Mouse (Mus musculus): Measurements from ENCODE around the gene Kif14.

Gene Kif14

DNA sequence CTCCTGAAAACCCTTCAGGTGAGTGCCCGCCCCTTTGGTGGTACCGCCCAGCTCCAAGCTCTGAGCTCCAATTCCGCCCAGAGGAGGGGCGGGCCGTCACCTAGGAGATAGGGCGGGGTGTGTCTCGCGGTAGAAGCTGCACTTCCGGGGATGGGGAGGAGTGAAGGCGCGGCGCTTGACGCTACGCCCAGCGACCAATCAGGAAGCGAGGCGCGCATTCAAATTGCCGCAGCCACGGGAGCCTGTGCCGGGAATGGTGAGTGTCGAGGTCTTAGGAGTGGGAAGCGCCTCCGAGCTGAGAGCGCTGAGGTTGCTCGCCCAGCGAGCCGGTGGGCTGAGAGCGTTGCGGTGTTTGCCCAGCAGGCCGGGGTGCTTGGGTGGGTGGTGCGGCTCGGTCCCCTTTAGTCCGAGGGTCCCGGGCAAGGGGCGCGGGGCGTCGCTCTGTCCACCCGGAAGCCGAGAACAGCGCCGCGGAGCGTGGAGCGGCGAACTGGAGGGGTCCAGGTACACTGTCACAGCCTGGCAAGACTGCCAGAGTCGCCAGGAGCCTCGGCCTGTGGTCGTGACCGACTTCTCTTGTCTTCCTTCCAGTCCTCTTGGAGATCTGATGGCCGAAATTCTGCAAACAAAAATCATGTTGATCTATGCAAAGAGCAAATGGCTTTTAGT, at the start of gene Kif14:
Kif14 (plus strand) TSS at position 201 of the 669 bp plus-strand sequence.
- DNase-seq (ENCODE audit: low read depth, low spot score): peak; percentile 97

DNA sequence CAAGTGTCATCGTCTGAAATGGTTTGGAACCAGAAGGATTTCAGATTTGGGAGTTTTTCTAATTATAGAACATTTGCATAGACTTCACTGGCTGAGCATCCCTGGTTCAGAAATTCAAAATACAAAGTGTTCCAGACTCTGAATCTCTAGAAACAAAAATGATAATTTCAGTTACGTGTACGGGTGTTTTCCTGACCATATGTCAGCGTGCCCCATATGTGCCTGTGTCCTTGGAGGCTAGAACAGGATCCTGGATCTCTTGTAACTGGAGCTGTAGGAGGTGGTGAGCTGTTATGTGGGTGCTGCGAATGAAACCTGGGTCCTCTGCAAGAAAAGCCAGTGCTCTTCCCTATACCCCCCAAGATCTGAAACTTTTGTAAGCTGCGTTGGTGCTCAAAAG, 47.8 kb upstream of the Kif14 start:
- DNase-seq (ENCODE audit: low read depth, low spot score): no peak

- no peak for DNase-seq (ENCODE audit: low read depth, low spot score)
These were observed 38.8 kb upstream of the Kif14 start for GRCm38 (mm10) chr1:136427166-136427969.

- DNase-seq (ENCODE audit: low read depth, low spot score): no peak
These were observed 37.2 kb upstream of the Kif14 start for GRCm38 (mm10) chr1:136428981-136429380.

GRCm38 (mm10) chr1:136430126-136430818, 35.9 kb upstream of the Kif14 start:
- DNase-seq (ENCODE audit: low read depth, low spot score): no peak

- no peak for DNase-seq (ENCODE audit: low read depth, low spot score)
These were observed 25.4 kb upstream of the Kif14 start for GRCm38 (mm10) chr1:136440741-136441140.

GRCm38 (mm10) chr1:136442809-136443208, 23.3 kb upstream of the Kif14 start:
- no peak for DNase-seq (ENCODE audit: low read depth, low spot score)

DNA sequence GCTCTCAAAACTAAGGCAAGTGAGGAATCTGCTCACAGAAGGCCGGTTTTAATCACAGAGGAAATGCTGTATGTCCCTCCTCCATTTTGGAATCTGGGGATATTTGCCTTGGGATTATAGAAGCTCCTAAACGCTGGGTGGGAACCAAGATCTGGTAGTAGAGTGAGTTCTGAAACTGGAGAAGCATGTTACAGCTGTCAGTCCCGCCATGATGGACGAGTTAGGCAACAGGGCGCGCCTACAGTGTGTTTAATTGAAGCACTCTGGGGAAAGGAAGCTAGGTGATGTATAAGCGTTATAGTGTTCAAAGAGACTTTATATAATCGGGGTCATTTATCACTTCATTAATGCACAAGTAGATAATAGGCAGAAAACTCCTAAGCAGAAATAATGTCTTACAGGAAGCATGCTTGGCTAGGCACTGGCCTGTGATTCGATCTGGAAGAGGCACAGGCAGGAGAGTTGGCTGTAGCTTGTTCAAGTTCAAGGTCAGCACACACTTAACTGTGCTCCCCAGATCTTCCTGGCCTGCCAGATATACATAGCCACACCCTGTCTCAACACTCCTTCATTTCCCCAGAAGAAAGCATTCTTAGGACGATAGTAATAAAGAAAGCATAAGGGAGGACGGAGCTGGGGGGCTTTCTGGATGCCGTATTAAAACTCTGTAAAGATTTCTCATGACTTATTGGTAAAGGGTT, 21.4 kb upstream of the Kif14 start:
- DNase-seq (ENCODE audit: low read depth, low spot score): no peak

- no peak for DNase-seq (ENCODE audit: low read depth, low spot score)
These were observed 19.2 kb upstream of the Kif14 start for GRCm38 (mm10) chr1:136446933-136447332.

- no peak for DNase-seq (ENCODE audit: low read depth, low spot score)
These were observed 18.8 kb upstream of the Kif14 start for GRCm38 (mm10) chr1:136447338-136447737.

DNA sequence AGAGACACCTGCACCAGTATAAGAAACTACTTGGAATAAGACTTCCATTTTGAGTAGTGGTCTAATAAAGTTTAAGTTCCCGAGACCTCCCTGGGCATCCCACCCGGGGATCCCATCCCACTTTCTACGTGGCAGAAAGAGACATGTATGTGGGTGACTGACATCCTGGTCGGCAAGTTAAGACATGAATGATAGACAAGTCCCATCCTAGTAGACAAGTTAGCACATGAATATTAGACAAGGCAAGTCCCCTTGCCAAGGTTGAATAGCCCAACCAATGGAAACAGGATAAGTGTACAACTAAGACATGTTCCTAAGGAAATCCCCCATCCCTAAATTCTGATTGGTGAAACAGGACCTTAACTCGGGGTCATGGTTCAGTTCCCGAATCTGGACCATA, 16.6 kb upstream of the Kif14 start:
- no peak for DNase-seq (ENCODE audit: low read depth, low spot score)

DNA sequence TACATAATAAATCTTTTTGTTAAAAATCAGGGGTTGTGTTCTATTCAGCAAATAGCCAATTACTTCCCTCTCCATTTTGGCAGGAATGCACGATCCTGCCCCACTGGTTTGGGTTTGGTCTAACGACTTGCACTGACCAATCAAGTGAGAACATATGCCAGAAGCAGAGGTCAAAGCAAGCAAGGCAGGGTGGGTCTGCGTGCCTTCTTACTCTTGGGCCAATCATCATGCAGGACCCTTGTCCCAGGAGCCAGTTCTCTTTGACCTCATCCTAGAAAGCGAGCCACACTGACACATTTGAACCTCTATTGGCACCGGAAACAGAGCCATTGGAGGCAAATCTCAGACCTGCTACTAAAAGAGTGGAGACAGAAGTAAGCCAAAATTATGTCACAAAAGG, 15.9 kb upstream of the Kif14 start:
- DNase-seq (ENCODE audit: low read depth, low spot score): no peak

DNA sequence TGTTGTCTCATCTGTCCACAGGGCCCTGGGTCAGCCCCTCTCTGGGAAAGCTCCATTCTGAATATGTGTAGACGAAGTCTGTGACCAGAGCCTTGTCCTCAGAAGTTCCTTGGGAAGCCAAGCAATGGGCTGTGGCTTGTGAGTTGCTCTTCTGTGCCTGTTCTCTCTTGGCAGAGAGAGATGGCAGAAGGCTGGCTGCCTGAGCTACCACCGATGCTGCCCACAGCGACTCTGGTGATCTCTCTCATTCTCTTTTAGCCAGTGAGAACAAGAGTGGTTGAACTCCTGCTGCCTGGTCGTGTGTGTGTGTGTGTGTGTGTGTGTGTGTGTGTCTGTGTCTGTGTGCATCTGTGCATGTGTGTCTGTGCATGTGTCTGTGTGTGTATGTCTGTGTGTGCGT, 13.7 kb upstream of the Kif14 start:
- DNase-seq (ENCODE audit: low read depth, low spot score): no peak

GRCm38 (mm10) chr1:136455756-136456585, 10.2 kb upstream of the Kif14 start:
- no peak for DNase-seq (ENCODE audit: low read depth, low spot score)

DNA sequence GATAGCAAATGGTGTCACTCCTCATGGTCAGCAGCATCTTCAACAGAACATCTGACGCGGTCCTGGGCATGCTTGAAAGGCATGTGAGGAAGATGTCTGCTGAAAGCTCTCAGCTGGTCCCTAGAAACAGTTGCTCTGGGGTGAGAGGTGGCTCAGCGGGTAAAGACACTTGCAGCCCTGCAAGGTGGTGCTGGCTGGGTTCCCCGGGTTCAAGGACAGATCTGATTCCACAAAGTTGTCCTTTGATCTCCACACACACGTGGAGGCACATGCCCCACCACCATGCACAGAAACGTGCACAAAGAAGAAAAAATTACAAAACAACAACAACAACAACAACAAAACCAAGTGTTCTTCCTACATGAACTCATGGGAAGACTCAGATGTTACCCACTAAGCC, 9.4 kb upstream of the Kif14 start:
- DNase-seq (ENCODE audit: low read depth, low spot score): no peak

GRCm38 (mm10) chr1:136457403-136457802, 8.7 kb upstream of the Kif14 start:
- DNase-seq (ENCODE audit: low read depth, low spot score): no peak

- peak; percentile 76 for DNase-seq (ENCODE audit: low read depth, low spot score)
These were observed 7.4 kb upstream of the Kif14 start for GRCm38 (mm10) chr1:136458691-136459245.

DNA sequence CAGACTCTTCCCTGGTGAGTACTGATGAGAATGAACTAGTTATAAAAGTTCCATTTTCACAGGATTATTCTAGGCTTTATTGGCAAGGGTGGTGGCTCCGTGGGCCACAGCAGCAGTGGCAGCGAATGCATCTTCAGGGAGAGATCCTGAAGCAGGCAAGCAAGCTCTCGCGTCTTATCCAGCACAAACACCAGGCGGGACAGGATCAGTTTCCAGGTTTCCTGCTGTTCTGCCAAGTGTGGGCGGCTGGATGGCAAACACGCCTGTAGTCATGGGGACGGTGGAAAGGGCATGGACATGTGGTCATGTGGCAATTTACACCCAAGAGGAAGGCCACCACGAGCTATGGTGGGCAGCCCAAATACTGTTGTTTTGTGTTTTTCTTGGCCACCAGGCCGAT, 3.7 kb upstream of the Kif14 start:
- no peak for DNase-seq (ENCODE audit: low read depth, low spot score)

DNA sequence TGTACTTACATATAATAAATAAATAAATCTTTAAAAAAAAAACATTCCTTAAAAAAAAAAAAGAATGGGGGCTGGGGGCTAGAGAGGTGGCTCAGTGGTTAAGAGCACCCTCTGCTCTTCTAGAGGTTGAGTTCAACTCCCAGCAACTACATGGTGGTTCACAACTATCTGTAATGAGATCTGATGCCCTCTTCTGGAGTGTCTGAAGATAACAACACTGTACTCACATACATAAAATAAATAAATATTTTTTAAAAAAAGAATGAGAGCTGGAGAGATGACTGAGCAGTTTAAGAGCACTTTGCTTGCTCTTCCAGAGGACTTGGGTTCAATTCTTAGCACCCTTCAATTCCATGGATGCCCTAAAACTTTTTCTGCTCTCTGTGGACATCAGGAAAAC, 975 bp upstream of the Kif14 start:
- no peak for DNase-seq (ENCODE audit: low read depth, low spot score)

GRCm38 (mm10) chr1:136469408-136469807, 3.3 kb downstream of the Kif14 start:
- DNase-seq (ENCODE audit: low read depth, low spot score): no peak

DNA sequence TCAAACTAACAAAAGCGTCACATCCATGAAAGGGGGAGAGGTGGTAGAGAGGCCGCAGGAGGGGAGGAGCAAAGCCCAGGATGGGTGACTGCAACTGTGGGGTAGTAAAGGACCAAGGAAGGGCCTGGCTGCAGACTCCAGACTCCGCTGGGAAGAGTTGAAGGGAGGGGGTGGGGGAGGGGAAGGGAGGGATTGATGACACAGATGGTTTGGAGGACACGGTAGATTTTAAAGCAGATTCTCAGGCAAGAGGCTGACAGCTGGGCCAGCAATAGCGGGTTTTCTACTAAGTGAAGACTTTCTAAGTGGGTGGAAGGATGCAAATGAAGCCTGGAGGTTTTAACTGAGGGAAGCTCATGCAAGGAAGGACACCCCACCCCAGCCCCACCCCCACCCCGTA, 4.3 kb downstream of the Kif14 start:
- DNase-seq (ENCODE audit: low read depth, low spot score): peak; percentile 66

Data from mesoderm, embryonic 11.5 days (tissue).